8 mouse cellular contexts compared by ENCODE assay signal in genomic region chr5:143625497-143625896, GRCm38 (mm10). TPM values are rescaled to one million over a fixed set of nuclear protein-coding genes. Genes with fewer than 3 reads are reported as not detected.
DNase-seq lines count a peak whose midpoint lies in the region; ATAC-seq and TF ChIP-seq lines count a peak whose summit lies in the region.

No protein-coding gene starts in this region.

- H3K9ac ChIP-seq in heart, embryonic 13.5 days = peak overlapping the region; percentile 55
- peak overlapping the region; percentile 86 for H3K9ac ChIP-seq in liver, embryonic 12.5 days
- H3K9ac ChIP-seq in hindbrain, embryonic 11.5 days (ENCODE audit: low read depth, low read length) = no peak overlapping the region

- H3K27ac ChIP-seq in heart, embryonic 13.5 days (replicated peaks) = peak overlapping the region; percentile 34
- H3K27ac ChIP-seq in liver, embryonic 12.5 days = peak overlapping the region; percentile 99
- peak overlapping the region; percentile 90 for H3K27ac ChIP-seq in testis, adult 2 months (ENCODE audit: control insufficient read depth, insufficient read depth, low read depth, low read length)
- H3K27ac ChIP-seq in hindbrain, embryonic 11.5 days (ENCODE audit: low read depth, low read length) = no peak overlapping the region

- 63% methylated on average over 12 of the region's 12 CpGs for WGBS in heart, embryonic 13.5 days
- WGBS in liver, embryonic 12.5 days (ENCODE audit: insufficient replicate concordance) = 24% methylated on average over 12 of the region's 12 CpGs
- WGBS in hindbrain, embryonic 11.5 days = 85% methylated on average over 12 of the region's 12 CpGs

- peaks cover 55% of the 10 kb centered on the region for H3K4me1 ChIP-seq in heart, embryonic 13.5 days
- peaks cover 88% of the 10 kb centered on the region for H3K4me1 ChIP-seq in liver, embryonic 12.5 days
- peaks cover 25% of the 10 kb centered on the region for H3K4me1 ChIP-seq in testis, adult 2 months (ENCODE audit: control insufficient read depth, insufficient read depth, low read length)
- peaks cover 2% of the 10 kb centered on the region; the same call in 1 of the 2 replicates for H3K4me1 ChIP-seq in hindbrain, embryonic 11.5 days (replicated peaks; ENCODE audit: control insufficient read depth, insufficient read depth, low read length)

- no peak for TF ChIP-seq POLR2A in testis, adult 2 months (IDR thresholded peaks at IDR 0.05; ENCODE audit: control insufficient read depth, low read depth, low read length)

- no peaks in the 10 kb centered on the region for H3K27me3 ChIP-seq in heart, embryonic 13.5 days (replicated peaks)
- H3K27me3 ChIP-seq in liver, embryonic 12.5 days (replicated peaks) = no peaks in the 10 kb centered on the region
- H3K27me3 ChIP-seq in testis, adult 2 months (ENCODE audit: control insufficient read depth, insufficient read depth, low read length) = no peaks in the 10 kb centered on the region
- H3K27me3 ChIP-seq in hindbrain, embryonic 11.5 days (ENCODE audit: control insufficient read depth, insufficient read depth, low read length) = no peaks in the 10 kb centered on the region

- no peak for TF ChIP-seq CTCF in testis, adult 2 months (IDR thresholded peaks at IDR 0.05; ENCODE audit: control insufficient read depth, insufficient read depth, insufficient replicate concordance, low read depth, low read length)

- H3K4me2 ChIP-seq in heart, embryonic 13.5 days = peak overlapping the region; percentile 52
- H3K4me2 ChIP-seq in liver, embryonic 12.5 days = peak overlapping the region; percentile 90
- no peak overlapping the region for H3K4me2 ChIP-seq in hindbrain, embryonic 11.5 days (replicated peaks; ENCODE audit: low read depth, low read length)

- ATAC-seq in heart, embryonic 13.5 days (ENCODE audit: extremely low read depth, insufficient number of reproducible peaks, low FRiP score, low TSS enrichment) = no peak
- peak; percentile 85 for ATAC-seq in liver, embryonic 12.5 days
- ATAC-seq in hindbrain, embryonic 11.5 days (ENCODE audit: low FRiP score) = no peak

- DNase-seq in urinary bladder, postnatal 14 days (ENCODE audit: low spot score) = peak; percentile 53
- no peak for DNase-seq in urinary bladder, postnatal 10 days (ENCODE audit: low spot score)
- no peak for DNase-seq in layer of hippocampus, adult 11-12 months (ENCODE audit: low spot score)
- no peak for DNase-seq in layer of hippocampus, postnatal 36 days
- no peak for DNase-seq in hindbrain, embryonic 11.5 days (ENCODE audit: low spot score)

- H3K9me3 ChIP-seq in heart, embryonic 13.5 days = peaks cover 4% of the 10 kb centered on the region; the same call in 1 of the 2 replicates
- no peaks in the 10 kb centered on the region for H3K9me3 ChIP-seq in liver, embryonic 12.5 days (replicated peaks)
- no peaks in the 10 kb centered on the region for H3K9me3 ChIP-seq in hindbrain, embryonic 11.5 days (ENCODE audit: control insufficient read depth, low read length)

- peak overlapping the region; percentile 21 for H3K4me3 ChIP-seq in heart, embryonic 13.5 days
- peak overlapping the region; percentile 60 for H3K4me3 ChIP-seq in liver, embryonic 12.5 days
- peak overlapping the region; percentile 14; the same call in 1 of the 2 replicates for H3K4me3 ChIP-seq in testis, adult 2 months (ENCODE audit: control insufficient read depth, low read depth, low read length)
- H3K4me3 ChIP-seq in hindbrain, embryonic 11.5 days (ENCODE audit: low read depth, low read length) = no peak overlapping the region

- H3K36me3 ChIP-seq in heart, embryonic 13.5 days = peaks cover 4% of the 10 kb centered on the region; the same call in 1 of the 2 replicates
- peaks cover 23% of the 10 kb centered on the region for H3K36me3 ChIP-seq in liver, embryonic 12.5 days
- H3K36me3 ChIP-seq in testis, adult 2 months (ENCODE audit: control insufficient read depth, insufficient read depth, low read length) = no peaks in the 10 kb centered on the region
- H3K36me3 ChIP-seq in hindbrain, embryonic 11.5 days (ENCODE audit: control insufficient read depth, insufficient read depth, low read length) = no peaks in the 10 kb centered on the region

RNA-seq across cellular contexts. Expression of gene Cyth3, which starts 3.2 kb away (rescaled TPM):
- 36.8 and 41.4 TPM in 2 replicates for polyA plus RNA-seq in heart, embryonic 13.5 days (2015; fragmentation: Nextera tagmentation; extraction: Ambion mirVana)
- 46.0 and 47.7 TPM in 2 replicates for polyA plus RNA-seq in liver, embryonic 12.5 days (2016; fragmentation: Nextera tagmentation; extraction: Ambion mirVana)
- polyA plus RNA-seq in testis, adult 2 months (2012; rRNA removed) = 22.5 and 24.0 TPM in 2 replicates
- 10 to 100 TPM; 44.2 to 48.6 TPM for total RNA-seq in layer of hippocampus, postnatal 36 days (2021)
- 30.3 and 33.4 TPM in 2 replicates for polyA plus RNA-seq in hindbrain, embryonic 11.5 days (2014; fragmentation: Nextera tagmentation; extraction: Ambion mirVana)
